Mouse (Mus musculus): ENCODE measurements around the gene Gpnmb.

GRCm38 (mm10) chr6:49120370-49120769, 84.0 kb downstream of the Gpnmb start:
- TF ChIP-seq CTCF (IDR thresholded peaks at IDR 0.05; ENCODE audit: control insufficient read depth, insufficient read depth, low read length) = no peak
- no peak for TF ChIP-seq POLR2A (IDR thresholded peaks at IDR 0.05; ENCODE audit: borderline replicate concordance, control insufficient read depth, low read depth, low read length)
